Mouse (Mus musculus) lung, postnatal 36 days (tissue): ENCODE results near the gene Stk38.
A peak's percentile ranks its signal among the peaks of the same experiment; 100 is the strongest.

Experiments used
- DNase-seq: peaks from one replicate; pipeline ENCODE4 v3.0.0; 2022; ENCODE audit warnings: mixed read lengths

Gene Stk38

DNA sequence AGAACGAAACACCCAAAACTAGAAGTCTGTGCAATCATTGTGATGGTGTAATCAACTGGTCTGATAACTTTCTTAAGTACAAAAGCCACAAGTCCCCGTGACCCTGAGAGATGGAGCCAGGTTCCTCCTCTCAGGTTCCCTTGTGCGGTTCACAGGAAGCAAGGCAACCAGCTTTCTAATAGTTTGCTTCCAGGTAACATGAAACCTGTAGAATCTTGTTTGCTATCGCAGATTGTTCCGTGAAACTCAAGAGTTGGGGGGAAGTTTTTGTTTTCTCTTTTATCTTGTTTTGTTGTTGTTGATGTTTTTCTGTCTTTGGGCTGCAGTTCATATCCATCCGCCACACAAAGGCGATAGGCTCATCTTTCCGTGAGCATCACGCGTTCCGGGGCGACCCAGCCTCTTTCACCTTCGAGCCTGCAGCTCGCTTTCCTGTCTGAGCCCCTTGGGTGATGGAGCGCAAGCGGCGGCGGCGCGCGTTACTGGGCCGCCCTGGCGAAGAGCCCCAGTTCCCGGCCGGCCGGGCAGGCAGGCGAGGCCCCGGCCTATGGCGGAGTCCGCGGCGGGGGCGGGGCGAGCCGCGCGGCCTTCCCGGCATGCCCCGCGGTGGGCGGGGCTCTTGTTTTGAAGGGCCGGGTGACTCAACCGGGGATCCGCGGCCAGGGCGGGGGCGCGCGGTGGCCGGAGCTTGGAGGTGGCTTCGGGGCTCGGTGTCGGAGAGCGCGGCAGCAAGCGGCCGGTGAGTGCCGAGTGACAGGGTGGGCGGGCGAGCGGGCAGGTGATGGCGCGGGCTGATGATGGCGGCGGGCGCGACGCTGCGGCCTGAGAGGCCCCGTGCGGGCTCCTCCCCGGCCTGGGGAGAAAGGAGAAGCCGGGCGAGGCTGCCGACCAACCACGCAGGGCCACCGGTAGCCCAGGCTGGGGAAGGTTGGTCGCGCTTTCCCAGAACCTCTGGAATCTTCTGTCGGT, 55.7 kb downstream of the Stk38 start, which contains the start of gene Kctd20:
Kctd20 (plus strand) TSS at position 120 of the 969 bp plus-strand sequence.
- peak; percentile 95 for DNase-seq

DNA sequence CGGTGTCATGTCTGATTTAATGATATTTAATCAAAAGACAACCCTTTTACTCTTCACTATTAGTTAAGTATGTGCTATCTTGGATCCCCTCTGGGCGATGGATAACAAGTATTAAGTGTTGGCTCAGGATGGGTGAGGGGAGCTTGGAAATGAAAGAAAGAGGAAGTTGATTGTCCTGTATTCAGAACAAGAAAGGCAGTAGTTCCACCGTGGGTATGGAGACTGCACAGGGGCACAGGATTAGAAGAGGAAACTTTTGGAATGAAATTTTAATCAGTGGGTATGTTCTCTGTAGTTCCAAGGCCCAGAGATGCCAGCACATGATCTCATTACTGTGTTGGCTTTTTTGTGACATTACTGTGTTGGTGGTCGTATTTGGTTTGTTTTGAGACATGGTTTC, 57.0 kb downstream of the Stk38 start:
- no peak for DNase-seq

- DNase-seq = no peak
Observed at GRCm38 (mm10) chr17:28948661-28949060, 59.1 kb downstream of the Stk38 start.

DNA sequence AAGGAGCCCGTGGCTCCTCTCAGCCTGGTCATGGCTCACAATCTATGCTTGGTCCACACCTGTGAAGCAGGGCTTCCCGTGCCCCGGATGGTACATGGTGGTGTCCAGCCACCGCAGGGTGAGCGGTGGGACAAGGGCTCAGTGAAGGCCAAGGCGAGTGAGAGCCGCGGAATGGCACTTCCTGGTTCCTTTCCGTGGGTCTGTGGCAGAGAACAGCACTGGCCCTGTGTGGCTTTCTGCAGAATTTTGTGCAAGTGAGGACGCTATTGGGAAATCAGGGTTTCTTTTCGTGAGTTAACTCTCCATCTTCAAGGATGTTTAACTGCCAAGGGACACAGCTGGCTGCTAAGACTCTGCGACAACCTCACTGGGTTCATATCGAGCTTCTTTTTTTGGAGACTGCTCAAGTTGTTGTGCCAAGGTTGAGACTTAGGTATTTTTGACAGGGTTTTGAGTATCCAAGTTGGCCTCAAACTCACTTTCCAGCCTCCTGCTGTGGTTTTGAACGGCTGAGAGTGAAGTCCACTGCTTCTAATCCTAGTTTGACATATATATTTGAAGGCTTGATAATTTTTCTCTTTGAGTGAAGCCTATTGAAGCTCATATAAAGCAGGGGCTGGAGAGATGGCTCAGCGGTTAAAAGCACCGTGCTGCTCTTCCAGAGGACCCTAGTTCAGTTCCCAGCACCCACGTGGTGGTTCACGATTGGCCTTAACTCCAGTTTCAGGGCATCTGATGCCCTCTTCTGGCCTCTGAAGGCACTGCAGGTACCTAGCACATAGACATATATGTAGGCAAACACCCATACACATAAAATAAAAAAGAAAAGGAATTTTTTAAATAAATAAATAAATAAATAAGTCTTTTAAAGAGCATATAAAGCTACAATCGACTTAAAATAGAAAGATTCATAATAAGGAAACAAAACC, 60.5 kb downstream of the Stk38 start:
- no peak for DNase-seq

DNA sequence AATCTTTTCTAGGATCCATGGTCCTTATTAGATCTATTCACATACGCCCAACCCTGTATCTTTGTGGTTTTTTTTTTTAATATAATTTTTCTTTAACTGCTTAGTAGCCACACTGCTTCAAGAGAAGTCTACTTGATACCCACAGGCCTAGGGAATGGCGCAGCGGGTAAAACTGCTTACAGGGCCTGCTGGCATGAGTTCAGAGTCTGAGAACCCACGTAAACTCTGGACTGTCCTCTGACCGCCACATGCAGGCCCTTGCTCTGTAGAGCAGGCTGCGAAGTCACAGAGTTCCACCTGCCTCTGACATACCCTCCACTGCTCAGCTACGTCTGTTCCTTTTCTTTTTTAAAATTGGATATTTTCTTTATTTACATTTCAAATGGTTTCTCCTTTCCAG, 63.3 kb downstream of the Stk38 start:
- no peak for DNase-seq

DNA sequence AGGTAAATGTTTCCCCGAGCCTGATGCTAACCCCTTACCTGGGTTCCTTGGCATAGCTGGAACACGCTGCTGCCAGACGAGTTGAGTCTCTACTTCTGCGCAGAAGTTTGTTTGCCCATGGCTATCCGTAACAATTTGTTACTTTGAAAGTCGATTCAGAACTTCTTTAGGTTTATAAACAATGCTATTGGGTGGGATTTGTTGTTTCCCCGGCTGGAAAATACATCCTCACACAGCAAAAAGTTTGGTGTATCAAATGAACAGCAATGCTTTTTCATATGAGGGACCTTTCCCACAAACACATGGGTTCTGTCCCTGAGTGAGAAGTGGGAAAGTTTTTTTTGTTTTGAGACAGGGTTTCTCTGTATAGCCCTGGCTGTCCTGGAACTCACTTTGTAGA, 64.1 kb downstream of the Stk38 start, which contains the start of gene Pxt1:
Pxt1 (minus strand) TSS at position 101 of the 400 bp plus-strand sequence.
- no peak for DNase-seq

- DNase-seq = peak; percentile 59
Observed at GRCm38 (mm10) chr17:28942101-28942500, 65.7 kb downstream of the Stk38 start.

GRCm38 (mm10) chr17:28940776-28941555, 66.8 kb downstream of the Stk38 start:
- no peak for DNase-seq

- peak; percentile 73 for DNase-seq
Observed at GRCm38 (mm10) chr17:28936622-28937345, 71.0 kb downstream of the Stk38 start.

DNA sequence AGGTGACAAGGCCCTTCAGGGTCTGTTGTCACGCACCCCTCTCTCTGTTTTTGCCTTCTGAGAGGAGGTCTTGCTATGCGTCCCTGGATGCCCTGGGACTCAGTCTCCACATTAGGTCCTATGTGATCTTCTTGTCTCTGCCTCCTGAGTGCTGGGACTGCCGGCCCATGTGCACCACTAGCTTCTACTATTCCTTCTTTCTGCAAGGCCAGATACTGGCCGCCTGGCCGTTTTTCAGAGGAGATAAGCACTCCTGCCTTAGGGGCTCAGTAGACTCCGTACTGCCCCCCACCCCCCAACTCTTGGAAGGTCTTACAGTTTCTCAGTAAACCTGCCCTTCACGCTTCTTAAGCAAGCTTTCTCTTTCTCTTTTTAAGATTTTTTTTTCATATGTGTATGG, 71.7 kb downstream of the Stk38 start:
- DNase-seq = no peak

DNA sequence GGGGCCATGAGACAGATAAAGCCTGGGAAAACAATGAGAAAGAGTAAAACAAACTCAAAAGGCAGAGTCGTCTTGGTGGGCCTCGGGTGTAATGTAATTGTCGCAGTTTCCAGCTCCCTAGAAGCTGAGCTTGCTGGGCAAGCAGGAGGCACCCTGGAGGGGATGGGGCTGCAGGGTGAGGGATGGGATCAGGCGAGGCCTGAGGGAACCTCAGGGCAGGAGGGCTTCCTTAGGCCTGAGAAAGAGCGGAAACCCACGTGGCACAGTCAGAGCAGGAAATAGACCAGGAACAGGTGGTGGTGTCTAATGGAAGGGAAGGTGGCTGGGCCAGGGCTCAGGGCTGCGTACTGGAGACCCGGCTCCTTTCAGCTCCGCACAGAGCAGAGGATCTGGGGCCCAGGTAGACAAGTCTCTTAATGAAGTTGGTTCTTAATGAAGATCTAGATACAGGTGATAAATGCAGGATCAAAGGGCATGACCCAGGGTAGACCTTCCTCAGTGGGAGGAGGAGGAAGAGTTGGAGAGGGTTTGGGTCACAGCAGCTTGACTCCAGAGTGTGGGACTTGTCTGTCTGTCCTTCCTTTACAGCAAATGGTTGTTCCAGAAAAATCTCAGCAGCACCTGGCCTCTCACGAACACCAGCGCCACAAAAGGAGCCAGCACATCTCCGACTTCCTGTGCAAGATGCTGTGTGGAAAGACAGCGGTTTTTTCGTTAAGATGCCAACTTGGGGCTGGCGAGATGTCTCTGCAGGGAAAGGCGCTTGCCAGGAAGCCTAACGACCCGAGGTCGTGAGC, 73.5 kb downstream of the Stk38 start:
- DNase-seq = no peak

- no peak for DNase-seq
Observed at GRCm38 (mm10) chr17:28932274-28932673, 75.5 kb downstream of the Stk38 start.

- DNase-seq = no peak
Observed at GRCm38 (mm10) chr17:28931436-28932211, 76.2 kb downstream of the Stk38 start.

- peak; percentile 95 for DNase-seq
Observed at GRCm38 (mm10) chr17:28930392-28931074, 77.3 kb downstream of the Stk38 start.

DNA sequence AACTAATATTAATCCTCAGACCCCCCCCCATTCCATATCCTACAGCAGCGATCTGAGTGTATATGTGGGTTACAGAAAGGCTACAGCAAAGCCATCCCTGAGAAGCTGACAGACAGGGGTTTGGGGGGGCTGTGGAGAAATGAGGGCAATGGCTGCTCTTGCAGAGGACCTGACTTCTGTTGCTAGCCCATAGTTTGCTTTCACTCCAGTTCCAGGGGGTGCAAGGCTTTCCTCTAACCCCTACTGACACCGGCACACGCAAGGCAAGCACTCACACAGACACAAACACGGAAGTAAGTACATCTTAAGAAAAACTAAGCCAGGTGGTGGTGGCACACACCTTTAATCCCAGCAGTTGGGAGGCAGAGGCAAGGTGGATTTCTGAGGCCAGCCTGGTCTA, 78.4 kb downstream of the Stk38 start:
- no peak for DNase-seq

- peak; percentile 45 for DNase-seq
Observed at GRCm38 (mm10) chr17:28928004-28928403, 79.8 kb downstream of the Stk38 start.

GRCm38 (mm10) chr17:28926866-28927635, 80.7 kb downstream of the Stk38 start:
- peak; percentile 80 for DNase-seq

DNA sequence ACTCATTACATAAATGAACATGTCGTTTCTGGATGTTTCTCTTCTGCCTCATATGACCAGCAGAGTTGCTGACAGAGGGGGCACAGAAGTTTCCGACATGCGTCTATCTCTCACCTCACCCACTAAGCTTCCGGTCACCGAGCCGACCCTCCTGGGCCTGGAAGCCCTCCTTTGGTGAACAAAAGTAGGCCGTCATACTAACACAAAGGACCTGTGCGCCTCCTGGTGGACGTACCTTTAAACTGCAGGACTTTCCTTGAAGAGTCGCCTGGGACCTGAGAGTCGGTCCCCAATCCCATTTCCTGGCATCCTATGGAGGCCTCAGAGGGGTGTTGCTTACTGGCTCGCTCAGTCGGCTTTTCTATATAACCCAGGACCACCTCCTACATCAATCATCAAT, 81.4 kb downstream of the Stk38 start:
- DNase-seq = peak; percentile 89
